Mouse (Mus musculus) MEL (cell line): ENCODE measurements around the gene Twnk. TPM values are rescaled to one million over a fixed set of nuclear protein-coding genes. Genes with fewer than 3 reads are reported as not detected.

ENCODE experiments used
- DNase-seq: peaks from one replicate; pipeline ENCODE4 v3.0.0; 2011; ENCODE audit warnings: low read depth, low spot score
- H3K27ac ChIP-seq: 2 replicates; pipeline ENCODE4 v1.5.1; 2012; ENCODE audit warnings: low read depth, mild to moderate bottlenecking, control low read depth, low read length, moderate library complexity; ENCODE audit not compliant: control insufficient read depth
- H3K27me3 ChIP-seq, 2 experiments: fragments of 150-350 bp in 1 of 2; sonication (generic) in 1 of 2; 2 replicates each; pipeline ENCODE4 v1.6.1; 2012; ENCODE audit warnings: low read length in 2 of 2, mild to moderate bottlenecking in 2 of 2, improper control_type of control experiment in 1 of 2, moderate library complexity in 1 of 2; ENCODE audit not compliant: insufficient read depth in 2 of 2, control insufficient read depth in 1 of 2
- H3K36me3 ChIP-seq, 2 experiments: 2 replicates each; pipeline ENCODE4 v1.6.1; 2012 to 2014; ENCODE audit warnings: low read length in 2 of 2, improper control_type of control experiment in 1 of 2, inconsistent platforms in 1 of 2, mild to moderate bottlenecking in 1 of 2; ENCODE audit not compliant: insufficient read depth in 2 of 2, control insufficient read depth in 1 of 2
- H3K4me1 ChIP-seq, 2 experiments: fragments of 150-350 bp in 1 of 2; sonication (generic) in 1 of 2; 2 replicates each; pipeline ENCODE4 v1.6.1; 2012; ENCODE audit warnings: low read length in 2 of 2, improper control_type of control experiment in 1 of 2, mild to moderate bottlenecking in 1 of 2; ENCODE audit not compliant: insufficient read depth in 2 of 2, control insufficient read depth in 1 of 2
- H3K4me3 ChIP-seq, 2 experiments: fragments of 150-350 bp in 1 of 2; sonication (generic) in 1 of 2; 2 replicates each; pipeline ENCODE4 v1.5.1; 2012; ENCODE audit warnings: low read depth in 2 of 2, low read length in 2 of 2, mild to moderate bottlenecking in 2 of 2, moderate library complexity in 2 of 2, control low read depth in 1 of 2, improper control_type of control experiment in 1 of 2; ENCODE audit not compliant: control insufficient read depth in 1 of 2, insufficient read depth in 1 of 2
- H3K79me2 ChIP-seq: 2 replicates; pipeline ENCODE4 v1.6.1; 2012; ENCODE audit warnings: mild to moderate bottlenecking, low read length, moderate library complexity; ENCODE audit not compliant: control insufficient read depth, poor library complexity, insufficient read depth
- H3K9ac ChIP-seq: 2 replicates; pipeline ENCODE4 v1.6.1; 2012; ENCODE audit warnings: low read depth, mild to moderate bottlenecking, control low read depth, low read length, moderate library complexity; ENCODE audit not compliant: control insufficient read depth, poor library complexity, severe bottlenecking
- H3K9me3 ChIP-seq: fragments of 150-350 bp; sonication (generic); replicated peaks from 2 replicates; pipeline ENCODE4 v1.6.1; 2012; ENCODE audit warnings: mild to moderate bottlenecking, low read length, improper control_type of control experiment, moderate library complexity; ENCODE audit not compliant: insufficient read depth
- BHLHE40 ChIP-seq: IDR thresholded peaks from 2 replicates; pipeline ENCODE4 v1.6.1; 2012; ENCODE audit warnings: low read depth, mild to moderate bottlenecking, inconsistent platforms, low read length, improper control_type of control experiment, borderline replicate concordance
- CHD1 ChIP-seq: IDR thresholded peaks from 2 replicates; pipeline ENCODE4 v1.6.1; 2012; ENCODE audit warnings: low read depth, mild to moderate bottlenecking, inconsistent platforms, low read length, improper control_type of control experiment
- CHD2 ChIP-seq: IDR thresholded peaks from 2 replicates; pipeline ENCODE4 v1.6.1; 2011; ENCODE audit warnings: low read length, improper control_type of control experiment
- CTCF ChIP-seq, 3 experiments: IDR thresholded peaks in 2 of 3; conservative IDR thresholded peaks in 1 of 3; 2 replicates each; pipeline ENCODE4 v1.5.1; 2011 to 2012; ENCODE audit warnings: low read length in 3 of 3, low read depth in 2 of 3, mild to moderate bottlenecking in 2 of 3, improper control_type of control experiment in 1 of 3, inconsistent platforms in 1 of 3, mixed read lengths in 1 of 3, moderate library complexity in 1 of 3; ENCODE audit not compliant: control insufficient read depth in 1 of 3, insufficient read depth in 1 of 3, poor library complexity in 1 of 3, severe bottlenecking in 1 of 3
- ELF1 ChIP-seq: IDR thresholded peaks from 2 replicates; pipeline ENCODE4 v1.6.1; 2014; ENCODE audit warnings: low read depth, mild to moderate bottlenecking, inconsistent platforms, low read length, improper control_type of control experiment, moderate library complexity
- EP300 ChIP-seq, 2 experiments: IDR thresholded peaks; 2 replicates each; pipeline ENCODE4 v1.6.1; 2011; ENCODE audit warnings: improper control_type of control experiment in 2 of 2, low read length in 2 of 2, low read depth in 1 of 2, mild to moderate bottlenecking in 1 of 2
- ETS1 ChIP-seq: IDR thresholded peaks from 2 replicates; pipeline ENCODE4 v1.6.1; 2012; ENCODE audit warnings: low read depth, mild to moderate bottlenecking, inconsistent platforms, low read length, improper control_type of control experiment, moderate library complexity
- GABPA ChIP-seq: IDR thresholded peaks from 2 replicates; pipeline ENCODE4 v1.6.1; 2012; ENCODE audit warnings: low read depth, mild to moderate bottlenecking, inconsistent platforms, low read length, improper control_type of control experiment, moderate library complexity
- GATA1 ChIP-seq: IDR thresholded peaks from 2 replicates; pipeline ENCODE4 v1.6.1; 2011; ENCODE audit warnings: low read depth, low read length, improper control_type of control experiment
- HCFC1 ChIP-seq: IDR thresholded peaks from 2 replicates; pipeline ENCODE4 v1.6.1; 2012; ENCODE audit warnings: low read depth, mild to moderate bottlenecking, inconsistent platforms, low read length, improper control_type of control experiment, moderate library complexity
- JUND ChIP-seq: IDR thresholded peaks from 2 replicates; pipeline ENCODE4 v1.6.1; 2011; ENCODE audit warnings: low read depth, mild to moderate bottlenecking, improper control_type of control experiment, low read length
- KAT2A ChIP-seq: conservative IDR thresholded peaks from 2 replicates; pipeline ENCODE4 v1.6.1; 2012; ENCODE audit warnings: low read depth, low read length, improper control_type of control experiment, inconsistent platforms
- MAFK ChIP-seq: IDR thresholded peaks from 2 replicates; pipeline ENCODE4 v1.6.1; 2011; ENCODE audit warnings: low read depth, mild to moderate bottlenecking, low read length, improper control_type of control experiment, borderline replicate concordance
- MAX ChIP-seq: IDR thresholded peaks from 2 replicates; pipeline ENCODE4 v1.6.1; 2011; ENCODE audit warnings: low read length, improper control_type of control experiment
- MAZ ChIP-seq: IDR thresholded peaks from 2 replicates; pipeline ENCODE4 v1.6.1; 2012; ENCODE audit warnings: low read depth, mild to moderate bottlenecking, inconsistent platforms, low read length, improper control_type of control experiment
- MEF2A ChIP-seq: IDR thresholded peaks from 2 replicates; pipeline ENCODE4 v1.6.1; 2014; ENCODE audit warnings: low read depth, mild to moderate bottlenecking, inconsistent platforms, low read length, improper control_type of control experiment; ENCODE audit not compliant: poor library complexity, insufficient replicate concordance, severe bottlenecking; ENCODE audit errors: extremely low read depth
- MXI1 ChIP-seq: IDR thresholded peaks from 2 replicates; pipeline ENCODE4 v1.6.1; 2011; ENCODE audit warnings: mild to moderate bottlenecking, low read depth, low read length, improper control_type of control experiment
- MYB ChIP-seq: IDR thresholded peaks from 2 replicates; pipeline ENCODE4 v1.6.1; 2011; ENCODE audit warnings: mild to moderate bottlenecking, low read depth, low read length, improper control_type of control experiment
- MYC ChIP-seq: IDR thresholded peaks from 2 replicates; pipeline ENCODE4 v1.6.1; 2011; ENCODE audit warnings: low read depth, mild to moderate bottlenecking, low read length, improper control_type of control experiment, moderate library complexity
- POLR2AphosphoS2 ChIP-seq: IDR thresholded peaks from 2 replicates; pipeline ENCODE4 v1.6.1; 2011; ENCODE audit warnings: low read length, improper control_type of control experiment
- POLR2AphosphoS5 ChIP-seq: IDR thresholded peaks from 2 replicates; pipeline ENCODE4 v1.6.1; 2012; ENCODE audit warnings: low read depth, borderline replicate concordance, mild to moderate bottlenecking, inconsistent platforms, low read length, moderate library complexity, mixed read lengths
- RAD21 ChIP-seq: IDR thresholded peaks from 2 replicates; pipeline ENCODE4 v1.6.1; 2011; ENCODE audit warnings: mild to moderate bottlenecking, low read depth, low read length, improper control_type of control experiment
- RCOR1 ChIP-seq: IDR thresholded peaks from 2 replicates; pipeline ENCODE4 v1.6.1; 2012; ENCODE audit warnings: low read depth, mild to moderate bottlenecking, inconsistent platforms, low read length, improper control_type of control experiment
- SMC3 ChIP-seq: IDR thresholded peaks from 2 replicates; pipeline ENCODE4 v1.6.1; 2011; ENCODE audit warnings: low read depth, low read length, improper control_type of control experiment
- TAL1 ChIP-seq: IDR thresholded peaks from 2 replicates; pipeline ENCODE4 v1.6.1; 2012; ENCODE audit warnings: mild to moderate bottlenecking, inconsistent platforms, low read length, moderate library complexity, mixed read lengths
- TCF12 ChIP-seq: IDR thresholded peaks from 2 replicates; pipeline ENCODE4 v1.6.1; 2014; ENCODE audit warnings: low read depth, mild to moderate bottlenecking, inconsistent platforms, low read length, improper control_type of control experiment, moderate library complexity
- UBTF ChIP-seq: IDR thresholded peaks from 2 replicates; pipeline ENCODE4 v1.6.1; 2012; ENCODE audit warnings: low read depth, mild to moderate bottlenecking, inconsistent platforms, low read length, improper control_type of control experiment, moderate library complexity, borderline replicate concordance; ENCODE audit not compliant: insufficient read depth
- USF1 ChIP-seq: IDR thresholded peaks from 2 replicates; pipeline ENCODE4 v1.6.1; 2014; ENCODE audit warnings: low read depth, mild to moderate bottlenecking, inconsistent platforms, low read length, improper control_type of control experiment, moderate library complexity
- ZC3H11A ChIP-seq: IDR thresholded peaks from 2 replicates; pipeline ENCODE4 v1.6.1; 2012; ENCODE audit warnings: low read depth, mild to moderate bottlenecking, inconsistent platforms, low read length, improper control_type of control experiment
- ZNF384 ChIP-seq: IDR thresholded peaks from 2 replicates; pipeline ENCODE4 v1.6.1; 2012; ENCODE audit warnings: low read depth, mild to moderate bottlenecking, inconsistent platforms, low read length, improper control_type of control experiment
- polyA plus RNA-seq, 2 experiments: library from polyadenylated mRNA; stranded (reverse) in 1 of 2; unstranded in 1 of 2; fragments of >175 nt in 1 of 2; fragments of >200 nt in 1 of 2; gene quantifications; 2 replicates each; pipeline versions ENCODE4 v1.2.1 to v1.2.4; 2012; ENCODE audit warnings: low replicate concordance in 2 of 2, low read depth in 1 of 2; ENCODE audit not compliant: insufficient read length in 2 of 2, insufficient read depth in 1 of 2, missing spikeins in 1 of 2
- total RNA-seq: library from RNA; depleted of rRNA; stranded (reverse); fragments of 300-350 nt; gene quantifications from 2 replicates; pipeline ENCODE4 v1.2.3, GENCODE M21; 2012

Gene Twnk
- total and polyA plus RNA-seq, 3 experiments, result 37.5 to 55.6 TPM; not detected in 1

GRCm38 (mm10) chr19:45012219-45012618 lies 6.8 kb downstream of the Twnk start:
- no peak for TF ChIP-seq RCOR1
- TF ChIP-seq CTCF (IDR thresholded peaks at IDR 0.05 in 2 of 3, conservative IDR thresholded peaks at IDR 0.05 in 1 of 3; ENCODE audit: control insufficient read depth in 1 of 3, insufficient read depth in 1 of 3, low read depth in 2 of 3, low read length in 3 of 3, poor library complexity in 1 of 3, severe bottlenecking in 1 of 3), result no peak
- no peak overlapping the region for H3K27ac ChIP-seq
- peaks cover 11% of the 10 kb centered on the region for H3K79me2 ChIP-seq
- no peak overlapping the region for H3K4me3 ChIP-seq
- H3K27me3 ChIP-seq, result no peaks in the 10 kb centered on the region
- DNase-seq, result no peak
- no peak overlapping the region for H3K9ac ChIP-seq
- H3K9me3 ChIP-seq, result no peaks in the 10 kb centered on the region
- H3K36me3 ChIP-seq, result peaks cover 0 to 18% of the 10 kb centered on the region in 2 experiments
- H3K4me1 ChIP-seq, result peaks cover 6 to 27% of the 10 kb centered on the region in 2 experiments

- H3K4me1 ChIP-seq, result peaks cover 6 to 23% of the 10 kb centered on the region in 2 experiments
- H3K36me3 ChIP-seq, result peaks cover 0 to 14% of the 10 kb centered on the region in 2 experiments
- no peak overlapping the region for H3K4me3 ChIP-seq
- H3K9me3 ChIP-seq, result no peaks in the 10 kb centered on the region
- no peak overlapping the region for H3K27ac ChIP-seq
- TF ChIP-seq CTCF (IDR thresholded peaks at IDR 0.05 in 2 of 3, conservative IDR thresholded peaks at IDR 0.05 in 1 of 3; ENCODE audit: control insufficient read depth in 1 of 3, insufficient read depth in 1 of 3, low read depth in 2 of 3, low read length in 3 of 3, poor library complexity in 1 of 3, severe bottlenecking in 1 of 3), result peak in 2 of 3 experiments; percentile 58 to 77; a peak in 4 of 6 replicates
- no peak for TF ChIP-seq JUND
- no peak for TF ChIP-seq MYB
- no peak for TF ChIP-seq RCOR1
- no peak for TF ChIP-seq BHLHE40
- TF ChIP-seq RAD21, result peak; percentile 48
- no peak for TF ChIP-seq GATA1
- TF ChIP-seq USF1, result no peak
- no peak for TF ChIP-seq KAT2A
- no peak for TF ChIP-seq UBTF
- TF ChIP-seq GABPA, result no peak
- no peak for TF ChIP-seq EP300 (IDR thresholded peaks at IDR 0.05; ENCODE audit: low read depth in 1 of 2, low read length in 2 of 2)
- no peak for TF ChIP-seq ETS1
- no peak for TF ChIP-seq MAX
- no peak for TF ChIP-seq POLR2AphosphoS2
- TF ChIP-seq MXI1, result no peak
- no peak for TF ChIP-seq MAFK
- peak; percentile 63 for TF ChIP-seq SMC3
- no peak for TF ChIP-seq ELF1
- no peak for TF ChIP-seq HCFC1
- TF ChIP-seq MAZ, result no peak
- peak; percentile 20; the same call in 1 of the 2 replicates for TF ChIP-seq ZC3H11A
- TF ChIP-seq CHD1, result no peak
- TF ChIP-seq TAL1, result no peak
- no peak for TF ChIP-seq TCF12
- TF ChIP-seq ZNF384, result no peak
- TF ChIP-seq MEF2A, result no peak
- TF ChIP-seq POLR2AphosphoS5, result no peak
- no peak for TF ChIP-seq MYC
- no peak for TF ChIP-seq CHD2
- peak; percentile 67 for DNase-seq
- H3K9ac ChIP-seq, result no peak overlapping the region
- no peaks in the 10 kb centered on the region for H3K27me3 ChIP-seq
- H3K79me2 ChIP-seq, result peaks cover 7% of the 10 kb centered on the region
These were observed 7.2 kb downstream of the Twnk start for GRCm38 (mm10) chr19:45012636-45013035.
